20 mouse cellular contexts compared by ENCODE assay signal in genomic region chr15:81123122-81123521, GRCm38 (mm10).
"Had no signal": no experiment of that assay in that cellular context is flagged by ENCODE, and none has a peak within 500 bp of the region (broad histone marks: within the 10 kb centered on the region; RNA-seq: fewer than 3 reads in every experiment).

No protein-coding gene starts in this region.

- ATAC-seq: liver, postnatal 0 days; lung, postnatal 0 days had no signal

- H3K36me3 ChIP-seq: limb, embryonic 12.5 days; limb, embryonic 15.5 days; midbrain, embryonic 13.5 days; neural tube, embryonic 12.5 days; neural tube, embryonic 15.5 days had no signal

- H3K9me3 ChIP-seq: limb, embryonic 12.5 days; limb, embryonic 15.5 days; megakaryocyte, embryonic 14.5 days; midbrain, embryonic 13.5 days; neural tube, embryonic 12.5 days; neural tube, embryonic 15.5 days had no signal

- H3K4me2 ChIP-seq: limb, embryonic 12.5 days; limb, embryonic 15.5 days; liver, embryonic 11.5 days; lung, embryonic 14.5 days; midbrain, embryonic 13.5 days; neural tube, embryonic 12.5 days; neural tube, embryonic 15.5 days had no signal

- H3K4me3 ChIP-seq: limb, embryonic 12.5 days; limb, embryonic 15.5 days; megakaryocyte, embryonic 14.5 days; midbrain, embryonic 13.5 days; neural tube, embryonic 12.5 days; neural tube, embryonic 15.5 days had no signal

- H3K4me1 ChIP-seq: limb, embryonic 15.5 days had no signal

- H3K9ac ChIP-seq: limb, embryonic 12.5 days; limb, embryonic 15.5 days; liver, embryonic 14.5 days; liver, postnatal 0 days; lung, embryonic 14.5 days; midbrain, embryonic 13.5 days; neural tube, embryonic 12.5 days; neural tube, embryonic 15.5 days had no signal

- DNase-seq: kidney, adult 2 months; kidney, postnatal 25 days; liver, postnatal 0 days; lung, embryonic 14.5 days; right cerebral cortex, adult 18-20 months; right cerebral cortex, postnatal 14 days; right cerebral cortex, postnatal 4 days; thymus, adult 2 months; thymus, postnatal 25 days had no signal

- H3K27me3 ChIP-seq: limb, embryonic 12.5 days; limb, embryonic 15.5 days; megakaryocyte, embryonic 14.5 days; midbrain, embryonic 13.5 days; neural tube, embryonic 12.5 days; neural tube, embryonic 15.5 days had no signal

- H3K27ac ChIP-seq: kidney, postnatal 0 days; limb, embryonic 12.5 days; limb, embryonic 15.5 days; liver, embryonic 14.5 days; midbrain, embryonic 13.5 days; neural tube, embryonic 12.5 days; neural tube, embryonic 15.5 days; stomach, postnatal 0 days had no signal
